Mouse (Mus musculus) ZHBTc4 (cell line): Measurements from ENCODE around the gene Lsg1.
A peak's percentile ranks its signal among the peaks of the same experiment; 100 is the strongest.

Source experiments
- DNase-seq: peaks from one replicate; pipeline ENCODE4 v3.0.0-alpha.2; 2011; ENCODE audit warnings: low read depth, low spot score

Gene Lsg1

DNA sequence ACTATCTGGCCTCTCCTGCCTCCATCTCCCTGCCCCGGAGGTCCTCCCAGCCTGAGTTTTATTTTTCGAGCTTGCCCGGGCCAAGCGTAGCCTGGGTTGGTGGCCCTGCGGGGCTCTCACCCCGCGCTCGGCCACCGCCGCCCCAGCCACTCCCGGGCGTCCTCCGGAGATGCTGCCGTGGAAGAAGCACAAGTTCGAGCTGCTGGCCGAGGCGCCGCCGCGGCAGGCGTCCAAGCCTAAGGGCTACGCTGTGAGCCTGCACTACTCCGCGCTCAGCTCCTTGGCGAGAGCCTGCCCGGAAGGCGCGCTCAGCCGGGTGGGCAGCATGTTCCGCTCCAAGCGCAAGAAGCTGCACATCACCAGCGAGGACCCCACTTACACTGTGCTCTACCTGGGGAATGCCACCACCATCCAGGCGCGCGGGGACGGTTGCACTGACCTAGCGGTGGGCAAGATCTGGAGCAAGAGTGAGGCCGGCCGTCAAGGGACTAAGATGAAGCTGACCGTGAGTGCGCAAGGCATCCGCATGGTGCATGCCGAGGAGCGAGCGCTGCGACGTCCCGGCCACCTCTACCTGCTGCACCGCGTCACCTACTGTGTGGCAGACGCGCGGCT, 13.1 kb upstream of the Lsg1 start:
- peak; percentile 50 for DNase-seq

DNA sequence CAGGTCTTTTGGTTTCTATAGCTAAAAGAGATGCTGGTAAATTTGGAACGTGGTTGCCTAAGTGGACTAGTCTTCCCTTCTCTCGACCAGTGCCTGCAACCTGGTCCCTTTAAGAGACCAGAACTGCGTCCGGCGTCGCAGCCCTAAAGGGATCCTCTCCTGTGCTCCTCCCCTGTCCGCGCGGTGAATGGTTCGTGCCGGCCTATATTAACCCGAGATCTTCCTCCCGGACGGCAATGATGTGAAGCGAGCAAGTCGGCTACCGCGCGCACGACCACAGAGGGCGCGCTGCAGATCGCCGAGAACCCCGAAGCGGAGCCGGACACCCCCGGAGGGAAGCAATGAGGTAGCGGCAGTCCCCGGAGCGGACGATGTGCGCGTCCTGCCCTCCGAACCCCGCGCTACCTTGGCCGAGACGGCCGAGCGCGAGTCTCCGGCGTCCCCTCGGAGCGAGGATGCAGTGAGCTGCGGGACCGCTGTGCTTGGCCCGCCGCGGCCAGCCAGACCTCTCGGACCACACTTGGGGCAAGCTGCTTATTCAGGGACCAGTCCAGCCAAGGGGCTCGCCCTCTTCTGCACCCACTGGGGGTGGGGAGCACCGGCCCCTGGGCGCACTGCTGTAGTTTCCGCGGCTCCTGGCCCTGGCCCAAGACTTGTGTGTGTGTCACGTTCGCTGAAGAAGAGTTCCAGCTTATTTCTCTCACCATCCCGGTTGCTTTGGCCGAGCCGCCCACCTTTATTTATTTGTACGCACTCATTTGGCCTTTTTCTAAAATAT, 12.3 kb upstream of the Lsg1 start, which contains the start of gene Fam43a:
Fam43a (plus strand) TSS at position 233 of the 778 bp plus-strand sequence.
- peak; percentile 96 for DNase-seq

DNA sequence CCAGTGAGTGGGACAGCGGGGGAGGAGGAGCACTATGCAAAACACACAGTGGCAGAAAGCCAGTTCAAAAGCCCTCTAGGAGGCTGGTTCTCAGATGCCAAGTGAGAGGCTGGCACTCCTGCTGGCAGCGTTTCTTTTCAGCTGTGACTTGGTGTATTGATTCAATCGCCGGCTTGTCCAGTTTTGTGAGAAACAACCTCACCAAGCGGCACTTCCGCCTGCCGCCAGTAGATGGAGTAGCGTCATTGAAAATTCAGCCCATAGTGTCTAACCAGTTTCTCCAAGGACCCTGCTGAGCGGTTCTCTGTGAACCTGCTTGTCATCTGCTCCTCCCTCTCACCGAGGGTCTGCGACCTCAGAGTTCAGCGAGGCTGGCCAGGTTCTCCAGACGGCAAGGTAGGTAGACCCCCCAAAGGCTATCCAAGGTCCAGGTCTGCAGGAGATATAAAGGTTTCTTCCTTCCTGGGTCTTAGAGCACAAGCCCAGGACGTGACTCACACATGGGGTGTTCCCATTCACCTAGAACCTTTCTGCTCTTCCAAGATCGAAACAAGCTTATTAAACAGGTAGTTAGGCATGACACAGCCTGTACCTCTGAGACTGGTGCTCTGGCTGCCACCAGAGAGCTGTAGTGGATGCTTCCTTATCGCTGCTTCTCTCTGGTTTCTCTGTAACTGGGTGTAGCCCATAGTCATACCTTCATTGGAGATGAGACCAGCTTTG, 9.7 kb upstream of the Lsg1 start:
- DNase-seq = peak; percentile 92

- DNase-seq = no peak
Measured at GRCm38 (mm10) chr16:30595835-30596557, 8.6 kb upstream of the Lsg1 start.

DNA sequence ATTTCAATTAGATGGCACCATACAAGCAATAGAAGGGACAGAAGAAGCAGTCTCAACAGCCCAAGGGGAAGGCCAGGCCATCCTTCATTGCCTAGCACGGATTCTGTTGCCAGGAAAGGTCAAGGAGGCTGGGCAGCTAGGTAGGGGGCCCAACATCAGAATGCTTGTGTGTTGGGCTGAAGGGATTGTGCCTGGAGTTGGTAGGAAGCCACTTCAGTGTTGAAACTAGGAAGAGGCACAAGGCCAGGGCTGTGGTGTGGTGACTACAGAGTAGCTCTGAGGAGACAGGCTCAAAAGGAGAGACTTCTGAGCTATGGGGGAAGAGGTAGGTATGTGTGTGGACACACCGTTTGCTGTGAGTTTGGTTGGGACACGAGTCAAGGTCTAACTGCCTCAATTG, 8.0 kb upstream of the Lsg1 start:
- no peak for DNase-seq

- peak; percentile 54 for DNase-seq
Measured at GRCm38 (mm10) chr16:30591990-30592389, 4.6 kb upstream of the Lsg1 start.

- DNase-seq = peak; percentile 47
Measured at GRCm38 (mm10) chr16:30590264-30591209, 3.1 kb upstream of the Lsg1 start.

DNA sequence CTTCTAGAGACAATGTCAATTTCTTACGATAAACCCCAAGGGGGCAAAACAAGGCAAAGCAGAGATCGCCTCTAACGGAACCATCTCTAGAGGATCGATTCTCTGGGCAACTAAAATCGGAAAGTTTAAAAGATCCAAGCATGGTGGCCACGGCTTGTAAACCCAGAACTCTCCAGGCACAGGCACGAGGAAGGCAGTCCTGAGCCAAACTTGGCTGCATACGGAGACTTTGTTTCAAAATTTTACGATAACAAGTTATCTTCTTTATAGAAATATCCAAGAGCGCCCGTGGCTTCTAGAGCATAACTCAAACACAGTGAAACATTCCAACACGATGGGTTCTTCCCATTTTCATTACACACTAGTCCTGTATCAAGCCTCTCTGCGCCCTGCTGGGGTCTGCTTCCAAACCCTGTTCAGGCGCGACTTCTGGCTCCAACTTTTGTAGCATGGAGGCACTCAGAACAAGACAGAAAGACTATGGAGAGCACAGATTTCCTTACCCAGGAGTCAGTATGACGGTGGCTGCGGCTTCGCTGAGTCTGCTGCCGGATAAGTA, 378 bp downstream of the Lsg1 start:
- no peak for DNase-seq

- no peak for DNase-seq
Measured at GRCm38 (mm10) chr16:30580765-30581164, 6.6 kb downstream of the Lsg1 start.

GRCm38 (mm10) chr16:30576392-30576791, 11.0 kb downstream of the Lsg1 start:
- DNase-seq = no peak

DNA sequence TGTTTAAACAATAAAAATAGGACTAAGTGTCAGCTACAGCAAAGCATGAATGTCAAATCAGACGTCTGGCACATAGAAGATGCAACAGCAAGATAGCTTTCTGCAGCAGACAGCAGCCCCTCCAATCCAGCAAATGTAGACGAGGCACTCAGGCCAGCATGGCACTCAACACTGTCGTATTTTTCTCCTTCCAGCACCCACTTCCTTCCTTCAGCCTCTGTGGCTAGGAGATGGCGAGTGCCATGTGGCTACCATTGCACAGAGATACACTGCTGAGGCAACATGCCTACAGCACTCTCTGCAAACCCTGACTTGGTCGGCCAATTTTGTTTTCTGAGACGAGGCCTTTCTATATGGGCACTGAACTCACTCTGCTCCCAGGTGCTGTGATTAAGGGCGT, 11.6 kb downstream of the Lsg1 start:
- no peak for DNase-seq

- DNase-seq = peak; percentile 69
Measured at GRCm38 (mm10) chr16:30572239-30572638, 15.2 kb downstream of the Lsg1 start.

- no peak for DNase-seq
Measured at GRCm38 (mm10) chr16:30571378-30571777, 16.0 kb downstream of the Lsg1 start.

DNA sequence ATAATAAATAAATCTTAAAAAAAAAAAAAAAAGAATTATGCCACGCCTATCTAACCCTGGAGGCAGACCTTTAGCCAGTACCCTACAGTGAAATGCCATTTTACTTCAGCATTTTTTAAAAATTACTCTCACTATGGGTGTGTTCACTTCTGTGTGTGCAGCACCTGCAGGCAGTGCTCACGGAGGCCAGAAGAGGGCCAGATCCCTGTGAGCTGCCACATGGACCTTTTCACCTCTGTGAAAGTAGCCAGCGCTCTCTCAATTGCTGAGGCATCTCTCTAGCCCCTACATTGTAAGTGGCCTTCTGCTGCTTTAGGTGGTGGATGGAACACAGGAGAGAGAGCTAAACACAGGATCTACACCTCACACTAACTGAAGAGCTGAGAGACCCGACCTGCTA, 17.2 kb downstream of the Lsg1 start:
- peak; percentile 60 for DNase-seq

DNA sequence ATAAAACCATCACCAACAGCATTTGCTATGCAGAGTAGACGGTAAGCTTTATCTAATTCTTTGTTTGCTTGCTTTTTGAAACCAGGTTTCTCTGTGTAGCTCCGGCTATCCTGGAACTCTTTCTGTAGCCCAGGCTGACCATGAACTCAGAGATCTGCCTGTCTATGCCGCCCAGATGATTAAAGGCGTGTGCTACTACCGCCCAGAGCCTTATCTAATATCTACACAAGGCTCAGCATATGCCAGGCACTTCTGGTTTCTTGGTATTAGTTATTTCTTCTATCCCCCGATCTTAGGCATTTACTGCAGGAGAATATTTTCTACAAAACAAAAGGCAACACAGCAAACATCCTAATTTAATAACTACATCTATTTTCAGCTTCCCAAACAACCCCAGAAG, 21.8 kb downstream of the Lsg1 start:
- DNase-seq = no peak

- no peak for DNase-seq
Measured at GRCm38 (mm10) chr16:30560601-30561000, 26.8 kb downstream of the Lsg1 start.

- DNase-seq = peak; percentile 67
Measured at GRCm38 (mm10) chr16:30559312-30559992, 27.9 kb downstream of the Lsg1 start.

DNA sequence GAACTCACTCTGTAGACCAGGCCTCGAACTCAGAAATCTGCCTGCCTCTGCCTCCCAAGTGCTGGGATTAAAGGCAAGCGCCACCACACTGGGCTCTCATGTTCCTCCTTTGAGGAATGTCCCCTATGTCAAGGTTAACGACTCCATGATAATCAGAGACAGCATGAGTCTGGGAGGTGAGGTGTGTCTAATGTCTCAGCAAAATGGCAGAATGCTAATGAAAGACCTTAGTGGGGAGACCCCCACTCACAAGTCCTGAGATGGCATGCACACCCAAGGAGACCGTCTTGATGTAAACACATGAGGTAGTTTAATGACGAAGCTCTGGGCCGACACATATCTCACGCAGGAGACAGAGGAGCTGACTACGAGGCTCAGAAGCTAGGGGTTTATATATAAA, 33.3 kb downstream of the Lsg1 start:
- no peak for DNase-seq

DNA sequence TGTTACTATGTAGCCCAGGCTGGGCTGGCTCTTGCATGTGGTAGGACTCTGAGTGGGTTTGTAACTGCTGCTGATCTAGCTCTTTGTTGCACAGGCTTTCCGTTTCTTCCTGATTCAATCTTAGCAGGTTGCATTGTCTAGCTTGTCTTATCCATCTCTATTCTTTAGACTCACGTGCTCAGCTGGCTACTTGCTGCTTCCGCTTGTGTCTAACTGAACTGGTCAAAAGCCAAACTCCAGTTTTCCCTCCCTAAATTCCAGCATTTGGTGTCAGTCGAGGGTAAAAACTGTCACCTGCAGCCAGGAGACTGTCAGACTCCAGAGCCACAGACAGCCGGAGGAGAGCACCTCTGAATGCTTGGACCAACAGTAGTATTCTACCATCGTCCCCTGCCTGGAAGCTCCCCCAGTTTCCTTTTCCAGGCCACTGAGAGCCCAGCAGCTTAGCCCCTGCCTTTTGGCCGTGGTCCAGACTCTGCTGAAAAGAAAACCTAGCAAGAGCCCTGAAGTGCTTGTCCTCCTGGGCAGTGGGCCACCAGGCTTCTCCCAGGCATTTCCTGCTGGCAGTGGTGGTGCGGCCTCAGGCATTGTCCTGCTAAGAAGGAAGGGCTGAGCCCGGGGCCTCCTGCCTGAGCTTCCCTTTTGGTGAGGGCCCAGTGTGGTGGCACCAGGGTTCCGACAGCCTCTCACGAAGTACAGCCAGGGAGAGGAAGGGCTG, 34.6 kb downstream of the Lsg1 start:
- no peak for DNase-seq
